Mouse (Mus musculus): Measurements from ENCODE around the gene Mrps18c.

- no peak for TF ChIP-seq CTCF (IDR thresholded peaks at IDR 0.05; ENCODE audit: insufficient read depth, low read depth, low read length)
- TF ChIP-seq POLR2A (IDR thresholded peaks at IDR 0.05; ENCODE audit: insufficient read depth, low read depth, low read length), result peak; percentile 58
Measured at GRCm38 (mm10) chr5:100798165-100798860, at the start of gene Mrps18c, which contains the start of gene Helq.

Measured in olfactory bulb, adult 2 months (tissue).